Mouse (Mus musculus) urinary bladder, postnatal 4 days (tissue): Measurements from ENCODE around the gene Klc1.

Experiments used
- DNase-seq, 2 experiments: peaks; one replicate each; pipeline ENCODE4 v3.0.0; 2021 to 2022; ENCODE audit warnings: low spot score in 2 of 2

The Klc1 gene

DNA sequence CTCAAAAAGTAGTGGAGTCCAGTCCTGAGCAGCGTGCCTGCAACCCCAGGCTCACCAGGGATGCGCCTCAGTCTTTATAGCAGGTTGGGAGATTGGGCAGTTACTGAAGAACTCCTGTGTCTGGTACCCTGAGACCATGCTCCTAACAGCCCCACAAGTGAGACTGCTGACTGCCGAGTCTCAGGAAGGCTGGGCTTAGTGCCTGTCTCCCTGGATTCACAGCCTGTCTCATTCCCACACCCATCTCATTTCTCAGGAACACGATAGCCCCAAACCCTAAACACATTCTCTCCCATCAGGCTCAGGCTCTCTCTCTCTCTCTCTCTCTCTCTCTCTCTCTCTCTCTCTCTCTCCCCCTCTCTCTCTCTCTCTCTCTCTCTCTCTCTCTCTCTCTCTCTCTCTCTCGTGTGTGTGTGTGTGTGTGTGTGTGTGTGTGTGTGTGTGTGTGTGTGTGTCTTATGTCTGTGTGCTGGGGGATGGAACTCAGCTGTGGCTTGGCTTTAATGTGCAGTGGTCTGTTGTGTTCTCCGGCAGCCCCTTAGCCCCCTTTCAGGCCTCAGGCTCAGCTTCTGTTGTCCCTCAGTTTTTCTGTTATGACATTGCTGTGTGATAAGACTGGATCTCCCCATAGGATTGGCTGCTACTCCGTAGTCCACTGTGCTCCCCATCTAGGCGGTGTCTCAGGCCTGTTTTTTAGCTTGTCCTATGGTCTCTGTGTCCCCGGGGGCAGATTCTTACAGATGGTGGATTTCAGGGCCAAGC lies 11.3 kb downstream of the Klc1 start:
- no peak for DNase-seq

DNA sequence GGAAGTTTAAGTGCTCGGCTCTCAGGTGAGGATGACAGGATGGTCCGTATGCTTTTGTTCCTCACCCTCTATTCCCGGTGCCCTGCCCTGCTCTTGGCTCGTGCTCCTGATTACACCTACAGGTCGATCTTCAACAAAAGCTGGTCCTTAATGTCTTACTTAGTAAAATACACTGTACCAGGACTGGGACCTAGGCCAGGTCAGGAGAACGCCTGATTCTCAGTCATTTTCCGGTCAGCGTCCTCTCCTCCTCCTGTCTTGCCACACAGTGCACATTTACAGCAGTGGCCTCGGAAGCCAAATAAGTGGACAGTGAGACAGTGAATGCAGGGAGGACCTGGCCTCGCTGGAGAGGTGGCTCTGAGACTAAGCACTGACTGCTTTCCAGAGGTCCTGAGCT lies 12.0 kb downstream of the Klc1 start:
- no peak for DNase-seq

GRCm38 (mm10) chr12:111774156-111774555 lies 15.5 kb downstream of the Klc1 start:
- no peak for DNase-seq

- DNase-seq, result no peak
Observed at GRCm38 (mm10) chr12:111774845-111775244, 16.2 kb downstream of the Klc1 start.

DNA sequence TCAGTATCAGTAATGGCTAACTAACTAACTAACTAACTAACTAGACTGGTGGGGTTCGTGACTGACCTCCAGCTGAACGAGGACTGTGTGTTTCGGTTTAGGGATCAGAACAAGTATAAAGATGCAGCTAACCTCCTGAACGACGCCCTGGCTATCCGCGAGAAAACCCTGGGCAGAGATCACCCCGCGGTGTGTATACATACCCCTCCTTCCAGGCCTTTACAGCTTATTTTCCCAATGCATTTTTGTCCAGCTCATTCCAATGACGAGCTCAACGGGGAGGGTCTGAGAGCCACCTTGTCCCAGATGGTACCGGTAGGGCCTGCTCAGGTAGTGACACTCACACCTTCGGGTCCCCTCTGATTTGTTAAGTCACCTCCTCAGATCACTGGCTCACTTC lies 19.3 kb downstream of the Klc1 start:
- no peak for DNase-seq

- no peak for DNase-seq
Observed at GRCm38 (mm10) chr12:111779544-111779943, 20.9 kb downstream of the Klc1 start.

DNA sequence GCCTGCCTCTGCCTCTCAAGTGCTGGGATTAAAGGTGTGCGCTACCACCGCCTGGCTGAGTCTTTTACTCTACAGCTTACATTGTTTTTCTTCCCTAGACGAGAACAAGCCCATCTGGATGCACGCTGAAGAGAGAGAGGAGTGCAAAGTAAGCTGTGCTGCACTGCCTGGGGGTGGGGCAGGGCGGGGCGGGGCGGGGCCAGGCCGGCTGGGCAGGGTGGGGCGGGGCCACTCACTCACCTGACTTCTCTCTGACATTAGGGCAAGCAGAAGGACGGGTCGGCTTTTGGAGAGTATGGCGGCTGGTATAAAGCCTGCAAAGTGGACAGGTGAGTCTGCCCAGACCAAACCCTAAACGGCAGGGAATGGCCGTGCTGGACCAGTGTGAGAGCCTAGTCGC lies 26.5 kb downstream of the Klc1 start:
- no peak for DNase-seq

- DNase-seq, result no peak
Observed at GRCm38 (mm10) chr12:111787015-111787414, 28.4 kb downstream of the Klc1 start.

DNA sequence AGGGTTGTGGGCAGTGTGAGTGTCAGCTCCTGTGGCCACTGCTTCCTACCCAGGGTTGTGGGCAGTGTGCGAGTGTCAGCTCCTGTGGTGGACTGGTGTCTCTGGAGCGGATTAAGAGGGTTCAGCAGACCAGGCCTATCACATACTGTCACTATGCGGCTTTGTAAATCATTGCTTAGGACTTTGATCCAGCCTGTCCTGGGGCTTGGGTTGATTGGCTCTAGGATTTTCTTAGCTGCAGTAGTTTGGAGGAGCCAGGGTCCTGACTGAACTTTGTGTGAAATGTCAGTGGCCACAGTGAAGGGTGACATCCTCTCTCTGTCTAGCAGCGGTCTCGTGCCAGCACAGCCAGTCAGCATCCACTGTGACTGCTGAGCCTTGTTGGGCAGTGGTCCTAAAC lies 31.4 kb downstream of the Klc1 start:
- DNase-seq, result no peak

GRCm38 (mm10) chr12:111790631-111791030 lies 32.0 kb downstream of the Klc1 start:
- DNase-seq, result no peak

GRCm38 (mm10) chr12:111791474-111792104 lies 32.9 kb downstream of the Klc1 start:
- no peak for DNase-seq

DNA sequence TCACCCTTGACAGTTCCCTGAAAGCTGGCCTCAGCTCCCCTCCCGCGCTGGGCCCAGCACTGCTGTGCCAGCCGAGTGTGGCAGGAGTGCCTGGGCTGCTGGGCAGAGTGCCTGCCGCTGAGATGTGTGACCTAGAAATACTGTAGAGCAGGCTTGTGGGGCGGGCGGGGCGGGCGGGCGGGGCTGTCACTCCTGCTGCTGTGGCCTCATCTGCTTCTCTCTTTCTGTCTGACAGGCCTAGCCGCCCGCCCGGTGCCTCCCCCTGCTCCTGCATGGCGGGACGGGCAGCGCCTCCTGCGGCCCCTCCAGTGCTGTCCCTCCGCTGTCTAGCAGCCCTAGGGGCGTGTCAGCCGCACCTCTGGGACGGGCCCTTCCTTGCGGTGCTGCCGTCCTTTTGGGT lies 35.5 kb downstream of the Klc1 start:
- DNase-seq, result no peak

DNA sequence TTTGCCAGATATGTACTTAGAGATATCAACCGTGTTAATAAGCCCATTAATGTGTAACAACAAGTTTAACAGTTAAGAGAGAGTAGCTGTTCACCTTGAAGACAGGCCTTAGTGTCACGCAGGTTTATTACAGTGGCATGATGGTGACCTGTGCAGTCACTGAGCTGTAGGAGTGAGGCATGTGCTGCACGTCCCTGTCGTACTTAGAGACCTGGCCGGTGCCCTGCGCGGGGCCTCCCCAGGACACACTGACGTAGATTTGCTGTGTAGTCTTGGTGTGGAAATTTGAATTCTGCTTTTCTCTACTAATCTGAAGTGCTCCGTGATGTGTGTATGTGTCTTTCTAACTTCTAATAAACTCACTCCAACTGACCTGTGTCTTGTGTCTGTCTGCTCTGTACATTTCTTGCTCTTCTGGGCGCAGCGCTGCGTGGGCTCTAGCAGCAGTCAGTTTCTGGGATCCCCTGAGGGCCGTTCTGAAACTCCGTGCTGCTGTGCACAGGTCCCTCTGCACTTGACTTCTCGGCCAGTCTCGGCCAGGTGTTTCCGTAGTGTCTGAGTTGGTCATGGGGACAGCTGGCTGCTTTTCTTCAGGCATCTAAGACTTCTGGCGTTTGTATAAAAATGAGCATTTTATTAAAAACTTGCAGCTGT lies 36.0 kb downstream of the Klc1 start:
- no peak for DNase-seq

- DNase-seq, result no peak
Observed at GRCm38 (mm10) chr12:111795180-111795895, 36.7 kb downstream of the Klc1 start.

DNA sequence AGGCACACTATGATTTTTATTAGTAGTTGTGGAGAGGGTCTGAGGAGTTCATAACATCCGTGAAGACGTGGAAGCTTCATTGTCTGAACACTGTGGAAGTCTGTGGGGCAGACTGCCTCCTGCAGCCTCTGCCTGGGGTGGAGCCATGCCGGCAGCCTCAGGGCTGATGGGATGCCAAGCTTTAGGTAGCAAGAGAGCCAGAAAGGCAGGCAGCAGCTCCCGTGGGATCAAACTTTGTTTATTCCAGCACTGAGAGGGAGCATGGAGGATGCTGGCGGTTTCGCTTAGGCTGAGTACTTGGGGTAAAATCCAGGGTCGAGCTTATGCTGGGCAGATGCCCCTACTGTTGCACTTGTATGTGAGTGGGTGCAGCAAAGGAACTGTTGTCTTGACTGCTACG lies 38.6 kb downstream of the Klc1 start:
- no peak for DNase-seq

DNA sequence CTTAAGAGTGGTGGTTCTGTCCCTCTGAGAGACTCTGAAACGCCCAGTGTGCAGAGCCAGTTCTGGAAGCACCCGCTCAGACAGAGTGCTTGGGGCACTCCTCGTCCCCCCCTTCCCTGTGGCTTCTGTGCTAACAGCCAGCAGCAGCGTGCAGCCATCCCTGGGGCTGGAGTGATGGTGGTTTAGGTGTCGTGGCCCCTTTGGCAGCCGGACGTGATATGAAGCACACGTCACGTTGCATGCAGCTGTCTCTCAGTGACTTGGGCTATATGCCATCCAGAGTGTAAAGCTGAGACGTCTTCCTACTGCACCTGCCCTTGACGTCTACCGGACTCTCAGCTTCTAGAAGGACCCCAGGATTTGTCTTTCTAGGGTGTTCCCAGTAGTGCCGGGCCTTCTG lies 39.8 kb downstream of the Klc1 start:
- no peak for DNase-seq

DNA sequence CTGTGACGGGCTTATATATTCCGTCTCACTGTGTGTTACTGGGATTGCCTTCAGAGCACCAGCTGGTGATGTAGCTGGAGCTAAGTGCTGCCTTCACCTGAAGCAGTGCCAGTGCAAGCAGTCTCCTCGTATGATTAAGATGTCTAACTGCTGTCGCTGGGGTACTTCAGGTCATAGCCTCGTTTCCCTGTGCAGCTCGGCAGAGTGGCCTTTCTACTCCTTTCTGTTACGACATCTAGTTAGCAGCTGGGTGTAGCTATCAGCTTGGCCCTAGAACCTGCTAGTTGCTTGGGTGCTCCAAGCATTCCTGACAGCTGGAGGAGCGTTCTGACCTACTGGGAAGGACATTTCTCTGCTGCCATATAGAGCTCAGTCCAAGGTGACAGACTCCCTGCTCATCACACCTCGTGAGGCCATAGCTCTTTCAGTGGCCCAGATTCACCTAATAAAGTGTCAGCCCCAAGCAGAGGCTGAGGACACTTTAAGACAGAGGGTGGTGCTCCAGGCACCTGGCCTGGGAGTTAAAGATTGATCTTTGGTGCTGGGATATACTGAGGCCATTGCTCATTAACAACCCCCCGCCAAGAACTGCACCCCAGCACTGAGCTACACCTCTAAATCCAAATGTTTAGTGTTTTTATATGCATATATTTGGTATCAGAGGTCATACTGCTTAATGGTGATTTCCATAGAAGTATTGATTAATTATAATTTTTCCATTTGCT lies 42.0 kb downstream of the Klc1 start:
- DNase-seq, result no peak

GRCm38 (mm10) chr12:111803538-111803937 lies 44.9 kb downstream of the Klc1 start:
- no peak for DNase-seq

- no peak for DNase-seq
Observed at GRCm38 (mm10) chr12:111808775-111809174, 50.1 kb downstream of the Klc1 start.

- peak; percentile 76 to 81 for DNase-seq
Observed at GRCm38 (mm10) chr12:111809762-111810161, 51.1 kb downstream of the Klc1 start.

DNA sequence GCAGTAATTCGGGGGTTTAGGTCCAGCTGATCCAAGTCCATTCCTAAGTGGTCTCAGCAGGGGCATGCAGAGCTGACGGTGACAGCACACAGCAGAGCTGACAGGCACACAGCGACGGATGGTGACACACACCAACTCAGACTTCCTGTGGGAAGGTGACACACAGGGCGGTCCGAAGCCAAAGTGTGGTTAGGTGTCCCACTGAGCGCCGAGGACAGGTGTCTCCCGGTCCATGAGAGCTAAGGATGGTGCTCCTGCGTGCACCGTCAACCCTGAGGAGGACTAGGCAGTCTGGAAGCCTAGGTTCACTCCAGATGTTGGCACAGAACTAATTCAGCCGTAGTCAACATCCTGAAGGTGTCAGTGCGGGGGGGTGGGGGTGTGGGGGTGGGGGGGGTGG lies 53.4 kb downstream of the Klc1 start:
- DNase-seq, result no peak

GRCm38 (mm10) chr12:111812611-111813010 lies 54.0 kb downstream of the Klc1 start:
- DNase-seq, result no peak
